Mouse (Mus musculus): Measurements from ENCODE around the gene Fgfr2.

DNA sequence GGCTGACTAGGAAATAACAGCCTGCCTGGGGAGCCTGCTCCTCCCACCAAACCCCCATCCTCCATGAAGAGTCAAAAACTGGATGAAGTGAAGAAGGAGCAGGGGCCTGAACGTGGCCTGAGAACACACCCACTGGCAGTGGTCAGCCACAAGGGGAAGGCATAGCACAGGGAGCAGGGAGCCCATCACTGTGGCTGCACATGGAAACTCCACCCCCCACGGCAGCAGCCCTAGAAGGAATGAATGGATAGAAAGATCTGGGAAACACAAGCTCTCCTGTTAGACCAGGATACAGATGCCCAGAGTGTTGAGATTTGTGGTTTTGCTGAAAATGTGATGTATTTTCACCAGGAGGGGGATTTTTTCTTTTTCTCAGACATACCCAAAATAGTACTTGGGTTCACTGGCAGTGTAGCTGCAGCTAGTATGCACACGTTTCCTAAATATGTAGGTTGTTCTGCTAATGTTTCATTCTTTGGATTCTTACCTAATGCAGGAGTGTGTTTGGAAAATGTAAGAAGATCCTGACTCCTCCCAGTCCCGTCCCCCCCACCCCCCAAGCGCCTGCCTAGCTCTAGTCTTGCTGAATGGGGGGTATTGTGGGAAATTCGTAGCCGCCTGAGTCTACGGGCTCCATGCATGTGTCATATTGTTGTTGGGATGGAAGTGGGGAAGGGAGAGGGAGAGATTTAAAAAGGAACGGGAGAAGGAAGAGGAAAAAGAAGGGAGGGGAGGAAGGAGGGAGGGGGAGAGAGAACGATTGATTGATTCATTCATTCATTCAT lies 749.4 kb downstream of the Fgfr2 start:
- TF ChIP-seq POLR2A (IDR thresholded peaks at IDR 0.05; ENCODE audit: insufficient read length, low read depth): peak; percentile 29
- TF ChIP-seq MAX (IDR thresholded peaks at IDR 0.05; ENCODE audit: low read depth): no peak
